In genomic region chr3:89182531-89183057, GRCm38 (mm10) we compare ENCODE assay signal across 8 mouse cellular contexts. TPM values are rescaled to one million over a fixed set of nuclear protein-coding genes. Genes with fewer than 3 reads are reported as not detected.
DNase-seq lines count a peak whose midpoint lies in the region; ATAC-seq and TF ChIP-seq lines count a peak whose summit lies in the region.

No protein-coding gene starts in this region.

- no peak for TF ChIP-seq POLR2A in lung, adult 2 months (IDR thresholded peaks at IDR 0.05; ENCODE audit: borderline replicate concordance, extremely low read depth, low read depth, low read length)
- no peak for TF ChIP-seq POLR2A in limb, embryonic 14.5 days (IDR thresholded peaks at IDR 0.05; ENCODE audit: borderline replicate concordance, extremely low read depth, insufficient read depth, insufficient read length)

- TF ChIP-seq CTCF in lung, adult 2 months (IDR thresholded peaks at IDR 0.05; ENCODE audit: insufficient read depth, low read length), result no peak

- peak overlapping the region; percentile 72 for H3K4me3 ChIP-seq in lung, embryonic 15.5 days
- no peak overlapping the region for H3K4me3 ChIP-seq in lung, adult 2 months (replicated peaks; ENCODE audit: extremely low read depth, low read depth, low read length)
- peak overlapping the region; percentile 77 for H3K4me3 ChIP-seq in forebrain, embryonic 10.5 days
- H3K4me3 ChIP-seq in limb, embryonic 14.5 days (replicated peaks; ENCODE audit: low read length), result peak overlapping the region; percentile 68
- peak overlapping the region; percentile 62 for H3K4me3 ChIP-seq in stomach, embryonic 14.5 days (ENCODE audit: low read depth, low read length)

- intact Hi-C loops in gastrocnemius, postnatal 14 days (cut with DNase I; ENCODE audit: low total_unique reads), result no loop called here

- WGBS in lung, embryonic 15.5 days, result 39% methylated on average over 7 of the region's 7 CpGs
- 25% methylated on average over 7 of the region's 7 CpGs for WGBS in lung, adult 2 months
- 48% methylated on average over 7 of the region's 7 CpGs for WGBS in forebrain, embryonic 10.5 days
- WGBS in limb, embryonic 14.5 days, result 47% methylated on average over 7 of the region's 7 CpGs
- 44% methylated on average over 7 of the region's 7 CpGs for WGBS in stomach, embryonic 14.5 days

- peak overlapping the region; percentile 95 for H3K4me2 ChIP-seq in lung, embryonic 15.5 days
- H3K4me2 ChIP-seq in limb, embryonic 14.5 days (replicated peaks; ENCODE audit: low read depth, low read length, severe bottlenecking), result peak overlapping the region; percentile 92
- H3K4me2 ChIP-seq in stomach, embryonic 14.5 days (replicated peaks; ENCODE audit: low read depth, low read length), result peak overlapping the region; percentile 95

- DNase-seq in lung, adult 2 months, result no peak
- no peak for DNase-seq in forebrain, embryonic 10.5 days (ENCODE audit: extremely low spot score, low spot score)
- DNase-seq in limb, embryonic 14.5 days (ENCODE audit: low spot score), result no peak
- no peak for DNase-seq in gastrocnemius, postnatal 14 days
- no peak for DNase-seq in right cerebral cortex, postnatal 36 days (ENCODE audit: low spot score in 2 of 2)
- no peak for DNase-seq in cerebellum, adult 11-12 months

- ATAC-seq in lung, embryonic 15.5 days (ENCODE audit: borderline replicate concordance, extremely low read depth, low FRiP score, low TSS enrichment), result peak; percentile 4; the same call in 1 of the 2 replicates
- ATAC-seq in limb, embryonic 14.5 days (ENCODE audit: low FRiP score, low read depth), result no peak
- ATAC-seq in stomach, embryonic 14.5 days (ENCODE audit: insufficient number of reproducible peaks, insufficient read depth, low FRiP score, low read depth), result no peak

- peak overlapping the region; percentile 67; the same call in 1 of the 2 replicates for H3K27ac ChIP-seq in lung, embryonic 15.5 days
- H3K27ac ChIP-seq in forebrain, embryonic 10.5 days, result peak overlapping the region; percentile 93
- no peak overlapping the region for H3K27ac ChIP-seq in limb, embryonic 14.5 days (replicated peaks; ENCODE audit: low read depth, low read length)
- no peak overlapping the region for H3K27ac ChIP-seq in stomach, embryonic 14.5 days (ENCODE audit: low read length)

- peaks cover 30% of the 10 kb centered on the region for H3K36me3 ChIP-seq in lung, embryonic 15.5 days
- peaks cover 46% of the 10 kb centered on the region for H3K36me3 ChIP-seq in forebrain, embryonic 10.5 days (replicated peaks)
- H3K36me3 ChIP-seq in limb, embryonic 14.5 days (ENCODE audit: control insufficient read depth, insufficient read depth, low read length), result peaks cover 44% of the 10 kb centered on the region
- H3K36me3 ChIP-seq in stomach, embryonic 14.5 days (ENCODE audit: control insufficient read depth, insufficient read depth, low read length), result peaks cover 26% of the 10 kb centered on the region; the same call in 1 of the 2 replicates

- no peak overlapping the region for H3K9ac ChIP-seq in lung, embryonic 15.5 days
- no peak overlapping the region for H3K9ac ChIP-seq in limb, embryonic 14.5 days (ENCODE audit: low read depth, low read length, severe bottlenecking)
- H3K9ac ChIP-seq in stomach, embryonic 14.5 days (replicated peaks; ENCODE audit: low read depth, low read length), result no peak overlapping the region

- no peaks in the 10 kb centered on the region for H3K9me3 ChIP-seq in lung, embryonic 15.5 days
- H3K9me3 ChIP-seq in forebrain, embryonic 10.5 days, result no peaks in the 10 kb centered on the region
- H3K9me3 ChIP-seq in limb, embryonic 14.5 days (ENCODE audit: control insufficient read depth, low read length), result no peaks in the 10 kb centered on the region
- no peaks in the 10 kb centered on the region for H3K9me3 ChIP-seq in stomach, embryonic 14.5 days (ENCODE audit: control insufficient read depth, low read depth, low read length)

- peaks cover 33% of the 10 kb centered on the region for H3K4me1 ChIP-seq in lung, embryonic 15.5 days
- peaks cover 14% of the 10 kb centered on the region for H3K4me1 ChIP-seq in lung, adult 2 months (ENCODE audit: control insufficient read depth, insufficient read depth, low read length)
- peaks cover 71% of the 10 kb centered on the region for H3K4me1 ChIP-seq in forebrain, embryonic 10.5 days
- H3K4me1 ChIP-seq in limb, embryonic 14.5 days (ENCODE audit: control insufficient read depth, insufficient read depth, low read length), result peaks cover 31% of the 10 kb centered on the region
- H3K4me1 ChIP-seq in stomach, embryonic 14.5 days (ENCODE audit: control insufficient read depth, insufficient read depth, low read length), result peaks cover 26% of the 10 kb centered on the region; the same call in 1 of the 2 replicates

- no peaks in the 10 kb centered on the region for H3K27me3 ChIP-seq in lung, embryonic 15.5 days
- H3K27me3 ChIP-seq in forebrain, embryonic 10.5 days (ENCODE audit: poor library complexity, severe bottlenecking), result peaks cover 10% of the 10 kb centered on the region
- H3K27me3 ChIP-seq in limb, embryonic 14.5 days (ENCODE audit: control insufficient read depth, insufficient read depth, low read length), result no peaks in the 10 kb centered on the region
- no peaks in the 10 kb centered on the region for H3K27me3 ChIP-seq in stomach, embryonic 14.5 days (ENCODE audit: control insufficient read depth, insufficient read depth, low read length)

RNA-seq across cellular contexts. Expression of gene Fam189b, which starts 0.3 kb away (rescaled TPM):
- 12.9 and 18.4 TPM in 2 replicates for polyA plus RNA-seq in lung, embryonic 15.5 days (2015; fragmentation: Nextera tagmentation; extraction: Ambion mirVana)
- polyA plus RNA-seq in lung, adult 2 months (2012; rRNA removed), result 36.7 and 39.0 TPM in 2 replicates
- polyA plus RNA-seq in forebrain, embryonic 10.5 days (2016; fragmentation: Nextera tagmentation; extraction: Ambion mirVana), result 25.1 and 25.6 TPM in 2 replicates
- 95.5 and 124 TPM in 2 replicates for polyA plus RNA-seq in limb, embryonic 14.5 days (2012; rRNA removed)
- polyA plus RNA-seq in limb, embryonic 14.5 days (2014; fragmentation: Nextera tagmentation; extraction: Ambion mirVana), result 34.5 and 34.8 TPM in 2 replicates
- polyA plus RNA-seq in stomach, embryonic 14.5 days (2014; fragmentation: Nextera tagmentation; extraction: Ambion mirVana), result 28.3 and 28.7 TPM in 2 replicates
- total RNA-seq in gastrocnemius, postnatal 14 days (2021), result 10 to 100 TPM; 10.7 to 12.6 TPM

RNA-seq across cellular contexts. Expression of gene Scamp3, which starts 5.3 kb away (rescaled TPM):
- 106 and 110 TPM in 2 replicates for polyA plus RNA-seq in lung, embryonic 15.5 days (2015; fragmentation: Nextera tagmentation; extraction: Ambion mirVana)
- polyA plus RNA-seq in lung, adult 2 months (2012; rRNA removed), result 123 and 127 TPM in 2 replicates
- polyA plus RNA-seq in forebrain, embryonic 10.5 days (2016; fragmentation: Nextera tagmentation; extraction: Ambion mirVana), result 100 and 103 TPM in 2 replicates
- polyA plus RNA-seq in limb, embryonic 14.5 days (2012; rRNA removed), result 114 and 156 TPM in 2 replicates
- 93.9 and 96.0 TPM in 2 replicates for polyA plus RNA-seq in limb, embryonic 14.5 days (2014; fragmentation: Nextera tagmentation; extraction: Ambion mirVana)
- polyA plus RNA-seq in stomach, embryonic 14.5 days (2014; fragmentation: Nextera tagmentation; extraction: Ambion mirVana), result 92.9 and 95.1 TPM in 2 replicates
- 10 to 100 TPM; 32.1 to 35.6 TPM for total RNA-seq in gastrocnemius, postnatal 14 days (2021)

RNA-seq across cellular contexts. Expression of gene Clk2, which starts 18.0 kb away (rescaled TPM):
- polyA plus RNA-seq in lung, embryonic 15.5 days (2015; fragmentation: Nextera tagmentation; extraction: Ambion mirVana), result 27.8 and 28.9 TPM in 2 replicates
- polyA plus RNA-seq in lung, adult 2 months (2012; rRNA removed), result 55.4 and 67.8 TPM in 2 replicates
- polyA plus RNA-seq in forebrain, embryonic 10.5 days (2016; fragmentation: Nextera tagmentation; extraction: Ambion mirVana), result 33.7 and 34.2 TPM in 2 replicates
- polyA plus RNA-seq in limb, embryonic 14.5 days (2012; rRNA removed), result 152 and 155 TPM in 2 replicates
- polyA plus RNA-seq in limb, embryonic 14.5 days (2014; fragmentation: Nextera tagmentation; extraction: Ambion mirVana), result 26.5 and 34.2 TPM in 2 replicates
- 32.7 and 35.1 TPM in 2 replicates for polyA plus RNA-seq in stomach, embryonic 14.5 days (2014; fragmentation: Nextera tagmentation; extraction: Ambion mirVana)
- total RNA-seq in gastrocnemius, postnatal 14 days (2021), result 10 to 100 TPM; 18.2 to 18.6 TPM

RNA-seq across cellular contexts. Expression of gene Gba, which starts 20.1 kb away (rescaled TPM):
- polyA plus RNA-seq in lung, embryonic 15.5 days (2015; fragmentation: Nextera tagmentation; extraction: Ambion mirVana), result 37.2 and 42.6 TPM in 2 replicates
- 56.4 and 94.2 TPM in 2 replicates for polyA plus RNA-seq in lung, adult 2 months (2012; rRNA removed)
- polyA plus RNA-seq in forebrain, embryonic 10.5 days (2016; fragmentation: Nextera tagmentation; extraction: Ambion mirVana), result 34.2 and 34.7 TPM in 2 replicates
- polyA plus RNA-seq in limb, embryonic 14.5 days (2012; rRNA removed), result 51.2 and 68.0 TPM in 2 replicates
- polyA plus RNA-seq in limb, embryonic 14.5 days (2014; fragmentation: Nextera tagmentation; extraction: Ambion mirVana), result 48.1 and 53.3 TPM in 2 replicates
- polyA plus RNA-seq in stomach, embryonic 14.5 days (2014; fragmentation: Nextera tagmentation; extraction: Ambion mirVana), result 37.0 and 37.4 TPM in 2 replicates
- 10 to 100 TPM; 19.5 to 20.7 TPM for total RNA-seq in gastrocnemius, postnatal 14 days (2021)

RNA-seq across cellular contexts. Expression of gene Hcn3, which starts 22.6 kb away (rescaled TPM):
- 1.2 and 1.9 TPM in 2 replicates for polyA plus RNA-seq in lung, embryonic 15.5 days (2015; fragmentation: Nextera tagmentation; extraction: Ambion mirVana)
- polyA plus RNA-seq in lung, adult 2 months (2012; rRNA removed), result 0.33 and 0.67 TPM in 2 replicates
- polyA plus RNA-seq in forebrain, embryonic 10.5 days (2016; fragmentation: Nextera tagmentation; extraction: Ambion mirVana), result 4.8 and 5.5 TPM in 2 replicates
- 4.6 and 8.9 TPM in 2 replicates for polyA plus RNA-seq in limb, embryonic 14.5 days (2012; rRNA removed)
- 1.5 and 1.6 TPM in 2 replicates for polyA plus RNA-seq in limb, embryonic 14.5 days (2014; fragmentation: Nextera tagmentation; extraction: Ambion mirVana)
- polyA plus RNA-seq in stomach, embryonic 14.5 days (2014; fragmentation: Nextera tagmentation; extraction: Ambion mirVana), result 1.4 and 1.9 TPM in 2 replicates
- under 1 TPM; 0.41 to 0.42 TPM for total RNA-seq in gastrocnemius, postnatal 14 days (2021)

Comparison
In these comparisons a context has a peak if more than half of its experiments do, and no peak if none do; other contexts are left out.
1. H3K27ac ChIP-seq: peak in lung, embryonic 15.5 days (single experiment) and forebrain, embryonic 10.5 days (single experiment); none in limb, embryonic 14.5 days (single experiment) and stomach, embryonic 14.5 days (single experiment).
2. Peak in every context shown above with its lines, with median percentiles within 50 percentile points of each other: H3K4me2 ChIP-seq.